Mouse (Mus musculus) neural tube, embryonic 12.5 days (tissue): Measurements from ENCODE around the gene Cbx4. TPM values are rescaled to one million over a fixed set of nuclear protein-coding genes. Genes with fewer than 3 reads are reported as not detected.
"Not testable (repeated sequence)": the region's sequence is repeated elsewhere in the genome, so short reads cannot be mapped to it uniquely, and the experiment has no call there.

Experiments used
- ATAC-seq: fragments of 200-750 bp; cut with Nextera tagmentation; 2 replicates; pipeline ENCODE4 v1.8.0; 2017; ENCODE audit warnings: low read depth, mild to moderate bottlenecking, moderate TSS enrichment, moderate library complexity; ENCODE audit not compliant: low FRiP score
- H3K27ac ChIP-seq: fragments of 300-500 bp; sonication (generic); 2 replicates; pipeline ENCODE4 v1.5.1; 2016
- H3K27me3 ChIP-seq: fragments of 300-500 bp; sonication (generic); replicated peaks from 2 replicates; pipeline ENCODE4 v1.6.1; 2016; ENCODE audit warnings: mild to moderate bottlenecking
- H3K36me3 ChIP-seq: fragments of 300-500 bp; sonication (generic); 2 replicates; pipeline ENCODE4 v1.6.1; 2016; ENCODE audit warnings: mild to moderate bottlenecking
- H3K4me1 ChIP-seq: fragments of 300-500 bp; sonication (generic); 2 replicates; pipeline ENCODE4 v1.6.1; 2016
- H3K4me2 ChIP-seq: fragments of 300-500 bp; sonication (generic); replicated peaks from 2 replicates; pipeline ENCODE4 v1.6.1; 2016; ENCODE audit warnings: mild to moderate bottlenecking
- H3K4me3 ChIP-seq: fragments of 300-500 bp; sonication (generic); 2 replicates; pipeline ENCODE4 v1.5.1; 2016
- H3K9ac ChIP-seq: fragments of 300-500 bp; sonication (generic); 2 replicates; pipeline ENCODE4 v1.6.1; 2016; ENCODE audit warnings: mild to moderate bottlenecking
- H3K9me3 ChIP-seq: fragments of 300-500 bp; sonication (generic); 2 replicates; pipeline ENCODE4 v1.6.1; 2016; ENCODE audit warnings: mild to moderate bottlenecking
- WGBS: fragments of 180-500 bp; shearing (Covaris S2); methylation state at CpG from one replicate; pipeline ENCODE4 v1.1.7; 2016; 5-methylcytosine and 5-hydroxymethylcytosine counted together
- polyA plus RNA-seq: library from polyadenylated mRNA; unstranded; fragments of >200 nt; fragmentation: Nextera tagmentation; extraction: Ambion mirVana; gene quantifications from 2 replicates; pipeline ENCODE4 v1.2.1, GENCODE M21; 2016

Gene Cbx4
- polyA plus RNA-seq, 1 experiment from 2014 or later: 12.5 TPM

- H3K36me3 ChIP-seq: no peaks in the 10 kb centered on the region
- H3K27me3 ChIP-seq: no peaks in the 10 kb centered on the region
- H3K27ac ChIP-seq: no peak overlapping the region
- H3K4me3 ChIP-seq: no peak overlapping the region
- H3K9me3 ChIP-seq: no peaks in the 10 kb centered on the region
- ATAC-seq: no peak
- no peak overlapping the region for H3K4me2 ChIP-seq
- 63% methylated on average over 6 of the region's 6 CpGs for WGBS
- H3K9ac ChIP-seq: no peak overlapping the region
- peaks cover 6% of the 10 kb centered on the region; the same call in 1 of the 2 replicates for H3K4me1 ChIP-seq
Observed at GRCm38 (mm10) chr11:119106289-119106688, 20.3 kb upstream of the Cbx4 start.

DNA sequence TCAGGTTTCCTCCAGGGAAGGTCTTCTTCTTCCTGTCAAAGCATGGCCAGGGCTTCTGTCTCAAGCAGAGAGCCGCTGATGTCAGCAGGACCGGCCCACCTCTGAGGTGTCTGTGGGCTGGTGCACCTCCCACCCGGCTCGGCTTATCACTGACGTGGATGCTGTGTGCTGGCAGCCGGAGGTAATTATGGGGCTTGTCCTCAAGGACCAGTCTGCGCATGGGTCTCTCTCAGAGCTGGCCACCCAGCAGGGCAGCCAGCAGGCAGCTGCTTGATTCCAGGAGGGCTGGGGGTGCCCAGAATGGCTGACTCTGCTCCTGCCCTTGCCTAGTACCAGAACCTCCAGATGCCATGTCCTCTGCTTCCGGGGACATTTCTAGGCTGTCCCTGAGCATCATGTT is 19.7 kb upstream of the Cbx4 start:
- no peak for ATAC-seq
- Histone ChIP-seq H3K4me3 (no peak overlapping the region), H3K27ac (no peak overlapping the region), H3K4me2 (no peak overlapping the region), H3K36me3 (no peaks in the 10 kb centered on the region), H3K9me3 (no peaks in the 10 kb centered on the region), H3K4me1 (peaks cover 6% of the 10 kb centered on the region; the same call in 1 of the 2 replicates), H3K9ac (no peak overlapping the region), H3K27me3 (no peaks in the 10 kb centered on the region)
- WGBS: 60% methylated on average over 8 of the region's 8 CpGs

DNA sequence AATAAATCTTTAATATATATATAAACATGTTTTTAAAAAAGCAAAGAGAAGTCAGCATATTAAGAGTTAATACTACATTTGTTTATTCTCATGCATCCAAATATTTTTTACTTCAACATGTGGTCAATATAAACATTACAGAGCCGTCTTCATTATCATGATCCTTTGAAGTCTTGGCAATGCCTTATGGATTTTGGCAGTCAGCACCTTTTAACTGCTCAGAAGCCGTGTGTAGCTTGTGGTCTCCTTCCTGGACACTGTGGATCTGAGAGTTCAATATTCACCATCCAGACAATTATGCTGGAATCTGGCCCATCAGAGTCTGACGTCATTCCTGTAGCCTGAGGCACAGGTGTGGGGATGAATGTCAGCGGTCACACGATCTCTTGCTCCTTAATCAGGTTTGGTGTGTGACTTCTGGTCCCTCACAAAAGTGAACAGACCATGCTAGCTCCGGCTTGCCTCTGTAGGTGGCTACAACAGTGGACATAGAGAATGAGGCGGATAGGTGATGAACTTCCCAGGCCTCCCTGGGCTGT is 19.1 kb upstream of the Cbx4 start:
- Histone ChIP-seq H3K27me3 (no peaks in the 10 kb centered on the region), H3K27ac (no peak overlapping the region), H3K9ac (no peak overlapping the region), H3K9me3 (no peaks in the 10 kb centered on the region), H3K4me1 (peaks cover 6% of the 10 kb centered on the region; the same call in 1 of the 2 replicates), H3K4me2 (no peak overlapping the region), H3K4me3 (no peak overlapping the region), H3K36me3 (no peaks in the 10 kb centered on the region)
- WGBS: 86% methylated on average over 7 of the region's 7 CpGs
- ATAC-seq: no peak

DNA sequence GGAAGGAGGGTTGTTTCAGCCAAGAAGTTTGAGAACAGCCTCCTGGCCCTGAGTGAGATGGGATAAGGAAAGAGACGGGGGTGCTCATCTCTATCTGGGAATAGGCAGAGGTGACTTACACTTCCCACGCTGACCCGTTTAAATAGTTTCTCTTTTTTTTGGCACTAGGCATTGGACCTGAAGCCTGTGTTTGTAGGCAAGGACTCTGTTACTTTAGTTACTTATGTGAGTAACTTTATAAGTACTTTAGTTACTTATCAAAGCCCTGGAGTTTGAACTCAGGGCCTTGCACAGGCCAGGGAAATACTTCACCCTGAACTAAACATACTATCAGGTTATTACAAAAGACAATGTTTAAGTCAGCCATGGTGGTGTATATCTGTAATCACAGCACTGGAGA is 18.0 kb upstream of the Cbx4 start:
- H3K9me3 ChIP-seq: no peaks in the 10 kb centered on the region
- ATAC-seq: no peak
- H3K27me3 ChIP-seq: no peaks in the 10 kb centered on the region; the same call in 1 of the 2 replicates
- H3K4me2 ChIP-seq: no peak overlapping the region
- no peaks in the 10 kb centered on the region for H3K36me3 ChIP-seq
- 95% methylated on average over 3 of the region's 3 CpGs for WGBS
- no peak overlapping the region for H3K4me3 ChIP-seq
- no peak overlapping the region for H3K9ac ChIP-seq
- peaks cover 6% of the 10 kb centered on the region; the same call in 1 of the 2 replicates for H3K4me1 ChIP-seq
- H3K27ac ChIP-seq: no peak overlapping the region

DNA sequence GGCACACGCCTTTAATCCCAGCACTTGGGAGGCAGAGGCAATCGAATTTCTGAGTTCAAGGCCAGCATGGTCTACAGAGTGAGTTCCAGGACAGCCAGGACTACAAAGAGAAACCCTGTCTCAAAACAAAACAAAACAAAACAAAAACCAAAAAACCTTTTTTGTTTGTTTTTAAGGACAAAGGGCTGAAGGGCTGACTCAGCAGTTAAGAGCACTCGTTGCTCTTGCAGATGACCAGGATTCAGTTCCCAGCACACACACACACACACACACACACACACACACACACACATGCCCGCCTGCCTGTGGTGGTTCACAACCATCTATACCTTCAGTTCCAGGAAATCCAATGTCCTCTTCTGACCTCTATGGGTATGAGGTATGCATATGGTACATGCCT is 14.3 kb upstream of the Cbx4 start:
- not testable (repeated sequence) for H3K27ac ChIP-seq, H3K4me3 ChIP-seq, H3K27me3 ChIP-seq, H3K4me1 ChIP-seq, H3K4me2 ChIP-seq, ATAC-seq, H3K9me3 ChIP-seq, H3K36me3 ChIP-seq, H3K9ac ChIP-seq
- WGBS: 77% methylated on average over 4 of the region's 4 CpGs

- Histone ChIP-seq H3K9ac (no peak overlapping the region), H3K4me1 (no peaks in the 10 kb centered on the region), H3K27ac (no peak overlapping the region), H3K4me2 (no peak overlapping the region), H3K4me3 (no peak overlapping the region), H3K36me3 (no peaks in the 10 kb centered on the region), H3K27me3 (peaks cover 14% of the 10 kb centered on the region; the same call in 1 of the 2 replicates), H3K9me3 (no peaks in the 10 kb centered on the region)
- no peak for ATAC-seq
- 71% methylated on average over 4 of the region's 4 CpGs for whole genome bisulfite sequencing
Observed at GRCm38 (mm10) chr11:119098202-119098601, 12.2 kb upstream of the Cbx4 start.

GRCm38 (mm10) chr11:119095441-119095840 is 9.4 kb upstream of the Cbx4 start:
- 47% methylated on average over 3 of the region's 3 CpGs for WGBS
- peaks cover 31% of the 10 kb centered on the region for H3K27me3 ChIP-seq
- no peak for ATAC-seq
- H3K9me3 ChIP-seq: no peaks in the 10 kb centered on the region
- no peak overlapping the region for H3K27ac ChIP-seq
- no peaks in the 10 kb centered on the region for H3K36me3 ChIP-seq
- H3K4me3 ChIP-seq: no peak overlapping the region
- peaks cover 12% of the 10 kb centered on the region for H3K4me1 ChIP-seq
- H3K4me2 ChIP-seq: no peak overlapping the region
- no peak overlapping the region for H3K9ac ChIP-seq

- Histone ChIP-seq H3K9ac (no peak overlapping the region), H3K36me3 (no peaks in the 10 kb centered on the region), H3K4me3 (no peak overlapping the region), H3K4me1 (peaks cover 22% of the 10 kb centered on the region), H3K27ac (no peak overlapping the region), H3K9me3 (no peaks in the 10 kb centered on the region), H3K4me2 (no peak overlapping the region), H3K27me3 (peaks cover 52% of the 10 kb centered on the region)
- 65% methylated on average over 1 of the region's 1 CpGs for WGBS
- no peak for ATAC-seq
Observed at GRCm38 (mm10) chr11:119093322-119093721, 7.3 kb upstream of the Cbx4 start.

DNA sequence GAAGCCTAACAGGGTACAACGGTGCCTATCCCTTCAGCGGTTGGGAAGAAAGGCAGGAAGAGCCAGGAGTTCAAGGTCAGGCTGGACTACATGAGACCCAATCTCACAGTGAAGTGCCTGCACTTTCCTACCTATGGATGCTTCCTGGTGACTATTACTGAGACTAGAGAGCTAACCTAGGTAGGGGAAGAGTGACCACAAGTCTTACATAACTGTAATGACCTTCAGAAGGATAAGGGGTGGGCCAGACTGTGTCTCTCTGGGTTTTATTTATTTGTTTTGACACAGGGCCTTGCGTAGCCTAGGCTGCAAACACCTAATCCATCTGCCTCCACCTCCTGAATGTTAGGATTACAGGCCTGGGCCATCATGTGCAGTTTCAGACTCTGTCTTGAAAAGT is 6.3 kb upstream of the Cbx4 start:
- no peaks in the 10 kb centered on the region for H3K36me3 ChIP-seq
- ATAC-seq: no peak
- H3K4me2 ChIP-seq: no peak overlapping the region
- no peak overlapping the region for H3K27ac ChIP-seq
- H3K4me3 ChIP-seq: no peak overlapping the region
- no peaks in the 10 kb centered on the region for H3K9me3 ChIP-seq
- 74% methylated on average over 3 of the region's 3 CpGs for WGBS
- H3K27me3 ChIP-seq: peaks cover 62% of the 10 kb centered on the region
- no peak overlapping the region for H3K9ac ChIP-seq
- peaks cover 27% of the 10 kb centered on the region for H3K4me1 ChIP-seq

GRCm38 (mm10) chr11:119091598-119091991 is 5.6 kb upstream of the Cbx4 start:
- WGBS: 3% methylated on average over 8 of the region's 8 CpGs

GRCm38 (mm10) chr11:119090961-119091597 is 5.1 kb upstream of the Cbx4 start:
- H3K9me3 ChIP-seq: no peaks in the 10 kb centered on the region
- H3K27ac ChIP-seq: no peak overlapping the region
- H3K9ac ChIP-seq: peak overlapping the region; percentile 62
- H3K4me3 ChIP-seq: peak overlapping the region; percentile 46
- no peaks in the 10 kb centered on the region for H3K36me3 ChIP-seq
- ATAC-seq: peak; percentile 37; the same call in 1 of the 2 replicates
- H3K4me2 ChIP-seq: peak overlapping the region; percentile 96
- 2% methylated on average over 38 of the region's 42 CpGs for WGBS
- peaks cover 36% of the 10 kb centered on the region for H3K4me1 ChIP-seq
- H3K27me3 ChIP-seq: peaks cover 71% of the 10 kb centered on the region

More at GRCm38 (mm10) chr11:119091598-119091991, 5.6 kb upstream of the Cbx4 start:
- Histone ChIP-seq H3K9ac (no peak overlapping the region), H3K36me3 (no peaks in the 10 kb centered on the region), H3K27ac (no peak overlapping the region), H3K4me3 (peak overlapping the region; percentile 46; the same call in 1 of the 2 replicates), H3K4me1 (peaks cover 31% of the 10 kb centered on the region), H3K9me3 (no peaks in the 10 kb centered on the region), H3K27me3 (peaks cover 69% of the 10 kb centered on the region), H3K4me2 (peak overlapping the region; percentile 96)
- ATAC-seq: no peak

DNA sequence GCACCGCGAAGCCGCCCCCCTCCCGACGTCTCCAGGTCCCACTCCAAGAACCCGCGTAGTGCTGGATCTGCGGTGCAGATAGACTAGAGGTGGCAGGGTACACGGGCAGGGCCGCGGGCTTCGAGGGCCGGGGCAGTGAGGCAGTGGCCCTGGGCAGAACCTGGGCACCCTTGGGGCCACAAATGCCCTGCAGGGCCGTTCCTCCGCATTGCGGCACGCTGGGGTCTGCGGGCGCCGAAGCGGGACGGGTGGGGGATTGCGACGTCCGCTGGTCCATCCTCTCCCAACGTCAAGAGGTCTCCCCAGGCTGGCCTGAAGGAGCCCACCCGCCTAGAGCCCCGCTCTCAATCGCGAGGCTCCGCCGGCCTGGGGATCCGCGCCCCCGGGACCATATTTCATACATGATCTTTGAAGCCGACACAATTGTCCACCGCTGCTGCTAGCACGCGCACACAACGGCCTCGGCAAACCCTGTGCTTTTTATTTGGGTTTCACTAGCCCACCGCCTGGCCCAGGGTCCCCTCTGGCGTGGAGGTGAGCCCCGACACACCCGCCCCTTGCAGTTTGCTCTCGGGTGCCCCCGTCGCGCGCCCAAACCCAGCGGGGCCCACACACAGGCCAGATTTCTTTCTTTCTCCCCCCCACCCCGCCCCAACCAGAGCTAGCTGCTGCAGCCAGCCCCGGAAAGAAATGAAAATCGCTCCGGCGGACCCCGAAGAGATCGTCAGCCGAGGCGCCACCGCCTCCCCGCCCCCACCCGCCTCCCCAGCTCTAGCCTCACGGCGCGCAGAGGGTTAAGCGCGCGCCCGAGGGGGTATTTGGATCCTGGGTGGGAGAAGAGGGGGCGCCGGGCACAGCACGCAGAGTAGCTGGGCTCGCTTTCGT is 4.3 kb upstream of the Cbx4 start:
- Histone ChIP-seq H3K36me3 (no peaks in the 10 kb centered on the region), H3K9ac (peak overlapping the region; percentile 62), H3K9me3 (no peaks in the 10 kb centered on the region), H3K4me2 (peak overlapping the region; percentile 96), H3K4me1 (peaks cover 36% of the 10 kb centered on the region), H3K27me3 (peaks cover 69% of the 10 kb centered on the region), H3K27ac (no peak overlapping the region; the same call in 1 of the 2 replicates), H3K4me3 (peak overlapping the region; percentile 46)
- under 1% methylated on average over 75 of the region's 75 CpGs for WGBS
- ATAC-seq: no peak
